Comparison of ENCODE assay signal across 8 mouse cellular contexts in genomic region chr16:38321452-38321935, GRCm38 (mm10). TPM values are rescaled to one million over a fixed set of nuclear protein-coding genes. Genes with fewer than 3 reads are reported as not detected.
A peak's percentile ranks its signal among the peaks of the same experiment; 100 is the strongest.
DNase-seq lines count a peak whose midpoint lies in the region; ATAC-seq lines count a peak whose summit lies in the region.

No protein-coding gene starts in this region.

- peak; percentile 65 for DNase-seq in MEL-GATA-1-ER (ENCODE audit: extremely low read depth, low read depth)
- DNase-seq in c-Kit-negative CD71-positive TER-119-positive erythroid progenitor cells, embryonic 14.5 days (ENCODE audit: low read depth, low spot score): peak; percentile 16
- peak; percentile 24 for DNase-seq in fibroblast of lung, adult 2 months (ENCODE audit: low read depth)
- DNase-seq in layer of hippocampus, postnatal 36 days: peak; percentile 36 to 44
- DNase-seq in lung, postnatal 14 days: peak; percentile 65
- DNase-seq in right cerebral cortex, adult 2 months (ENCODE audit: low spot score in 2 of 2): peak; percentile 67 to 71
- no peak for DNase-seq in urinary bladder, adult 2 months (ENCODE audit: low spot score)

- H3K36me3 ChIP-seq in hindbrain, embryonic 13.5 days: no peaks in the 10 kb centered on the region

- H3K4me2 ChIP-seq in hindbrain, embryonic 13.5 days: peak overlapping the region; percentile 48

- no peaks in the 10 kb centered on the region for H3K4me1 ChIP-seq in hindbrain, embryonic 13.5 days (replicated peaks)

- peak; percentile 54; the same call in 1 of the 2 replicates for ATAC-seq in hindbrain, embryonic 13.5 days (ENCODE audit: low FRiP score)

- no peaks in the 10 kb centered on the region for H3K9me3 ChIP-seq in hindbrain, embryonic 13.5 days

- 32% methylated on average over 17 of the region's 17 CpGs for WGBS in hindbrain, embryonic 13.5 days

- peak overlapping the region; percentile 25; the same call in 1 of the 2 replicates for H3K4me3 ChIP-seq in hindbrain, embryonic 13.5 days

- H3K27me3 ChIP-seq in hindbrain, embryonic 13.5 days: no peaks in the 10 kb centered on the region

- no peak overlapping the region for H3K27ac ChIP-seq in hindbrain, embryonic 13.5 days

- H3K9ac ChIP-seq in hindbrain, embryonic 13.5 days: peak overlapping the region; percentile 49; the same call in 1 of the 2 replicates

RNA-seq across cellular contexts. Expression of gene Maats1, which starts 20.4 kb away (rescaled TPM):
- 0.74 and 1.8 TPM in 2 replicates for polyA plus RNA-seq in hindbrain, embryonic 13.5 days (2015; fragmentation: Nextera tagmentation; extraction: Ambion mirVana)
- total RNA-seq in layer of hippocampus, postnatal 36 days (2021): 1 to 10 TPM in 1 of 2 experiments, under 1 TPM in 1; 0.95 to 1.4 TPM
- polyA plus RNA-seq in urinary bladder, adult 2 months (2012; rRNA removed): 0.07 and 0.10 TPM in 2 replicates

RNA-seq across cellular contexts. Expression of gene Cox17, which starts 25.3 kb away (rescaled TPM):
- 98.7 and 106 TPM in 2 replicates for polyA plus RNA-seq in hindbrain, embryonic 13.5 days (2015; fragmentation: Nextera tagmentation; extraction: Ambion mirVana)
- 100 to 1,000 TPM; 120 to 146 TPM for total RNA-seq in layer of hippocampus, postnatal 36 days (2021)
- polyA plus RNA-seq in urinary bladder, adult 2 months (2012; rRNA removed): 203 and 240 TPM in 2 replicates

RNA-seq across cellular contexts. Expression of gene Gm21987, which starts 25.3 kb away (rescaled TPM):
- not detected in 2 replicates for polyA plus RNA-seq in hindbrain, embryonic 13.5 days (2015; fragmentation: Nextera tagmentation; extraction: Ambion mirVana)
- total RNA-seq in layer of hippocampus, postnatal 36 days (2021): not detected
- 0.25 TPM in 1 of 2 replicates, not detected in the other for polyA plus RNA-seq in urinary bladder, adult 2 months (2012; rRNA removed)

RNA-seq across cellular contexts. Expression of gene Nr1i2, which starts 26.9 kb away (rescaled TPM):
- polyA plus RNA-seq in hindbrain, embryonic 13.5 days (2015; fragmentation: Nextera tagmentation; extraction: Ambion mirVana): 0.09 TPM in 1 of 2 replicates, not detected in the other
- total RNA-seq in layer of hippocampus, postnatal 36 days (2021): not detected
- polyA plus RNA-seq in urinary bladder, adult 2 months (2012; rRNA removed): 0.03 TPM in 1 of 2 replicates, not detected in the other

RNA-seq across cellular contexts. Expression of gene Popdc2, which starts 40.5 kb away (rescaled TPM):
- polyA plus RNA-seq in hindbrain, embryonic 13.5 days (2015; fragmentation: Nextera tagmentation; extraction: Ambion mirVana): 0.49 and 0.61 TPM in 2 replicates
- under 1 TPM; 0.50 to 0.63 TPM for total RNA-seq in layer of hippocampus, postnatal 36 days (2021)
- 167 and 176 TPM in 2 replicates for polyA plus RNA-seq in urinary bladder, adult 2 months (2012; rRNA removed)
